Mouse (Mus musculus) CH12.LX (cell line): ENCODE measurements around the gene Begain.

ENCODE experiments used
- CTCF ChIP-seq, 2 experiments: IDR thresholded peaks in 1 of 2; conservative IDR thresholded peaks in 1 of 2; 2 replicates each; pipeline ENCODE4 v1.5.1; 2011 to 2012; ENCODE audit warnings: low read depth in 2 of 2, low read length in 2 of 2, improper control_type of control experiment in 1 of 2, inconsistent platforms in 1 of 2, mild to moderate bottlenecking in 1 of 2, moderate library complexity in 1 of 2
- E2F4 ChIP-seq: IDR thresholded peaks from 2 replicates; pipeline ENCODE4 v1.6.1; 2011; ENCODE audit warnings: low read depth, low read length, improper control_type of control experiment; ENCODE audit not compliant: insufficient replicate concordance
- ETS1 ChIP-seq: conservative IDR thresholded peaks from 2 replicates; pipeline ENCODE4 v1.6.1; 2012; ENCODE audit warnings: low read depth, mild to moderate bottlenecking, inconsistent platforms, low read length, improper control_type of control experiment, moderate library complexity
- POLR2A ChIP-seq: IDR thresholded peaks from 2 replicates; pipeline ENCODE4 v1.6.1; 2011; ENCODE audit warnings: low read depth, mild to moderate bottlenecking, improper control_type of control experiment, low read length
- RCOR1 ChIP-seq: conservative IDR thresholded peaks from 2 replicates; pipeline ENCODE4 v1.6.1; 2012; ENCODE audit warnings: low read depth, mild to moderate bottlenecking, inconsistent platforms, low read length, improper control_type of control experiment

DNA sequence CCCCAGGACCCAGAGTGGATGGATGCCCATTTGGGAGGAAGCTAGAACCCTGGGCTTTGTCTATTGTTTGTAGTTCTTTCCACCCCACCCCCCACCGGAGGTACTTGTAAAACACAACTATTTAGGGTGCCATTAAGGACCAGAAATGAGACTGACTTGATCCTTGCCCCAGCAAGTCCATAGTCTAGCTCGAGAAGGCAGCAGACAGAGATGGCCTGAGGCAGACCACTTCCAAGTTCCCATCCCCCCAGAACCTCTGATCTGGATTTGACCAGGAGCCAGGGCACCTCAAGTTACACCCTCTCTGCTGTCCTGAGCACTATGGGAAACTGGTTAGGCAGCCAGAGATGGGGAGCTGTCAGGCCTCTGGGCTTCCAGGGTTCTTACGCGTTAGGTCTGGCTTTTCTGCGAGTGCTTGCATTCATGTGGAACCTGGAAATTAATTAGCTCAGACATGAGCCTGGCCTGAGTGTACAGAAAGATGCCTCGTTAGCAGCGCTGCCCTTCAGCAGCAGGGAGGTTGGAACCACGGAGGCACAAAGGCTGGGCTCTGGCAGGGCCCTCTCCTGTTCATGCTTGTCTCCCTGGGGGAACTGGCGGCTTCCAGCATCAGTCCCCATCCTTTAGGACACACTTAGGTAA is 44.5 kb upstream of the Begain start:
- TF ChIP-seq CTCF (conservative IDR thresholded peaks at IDR 0.05 in 1 of 2, IDR thresholded peaks at IDR 0.05 in 1 of 2; ENCODE audit: low read depth in 2 of 2, low read length in 2 of 2) (no peak), ETS1 (no peak), POLR2A (no peak), E2F4 (no peak), RCOR1 (no peak)
